Mouse (Mus musculus) heart, adult 9 months (tissue): ENCODE measurements around the gene Pprc1.

ENCODE experiments used
- DNase-seq, 2 experiments: peaks; one replicate each; pipeline ENCODE4 v3.0.0; 2022; ENCODE audit warnings: low spot score in 2 of 2

Pprc1 gene

DNA sequence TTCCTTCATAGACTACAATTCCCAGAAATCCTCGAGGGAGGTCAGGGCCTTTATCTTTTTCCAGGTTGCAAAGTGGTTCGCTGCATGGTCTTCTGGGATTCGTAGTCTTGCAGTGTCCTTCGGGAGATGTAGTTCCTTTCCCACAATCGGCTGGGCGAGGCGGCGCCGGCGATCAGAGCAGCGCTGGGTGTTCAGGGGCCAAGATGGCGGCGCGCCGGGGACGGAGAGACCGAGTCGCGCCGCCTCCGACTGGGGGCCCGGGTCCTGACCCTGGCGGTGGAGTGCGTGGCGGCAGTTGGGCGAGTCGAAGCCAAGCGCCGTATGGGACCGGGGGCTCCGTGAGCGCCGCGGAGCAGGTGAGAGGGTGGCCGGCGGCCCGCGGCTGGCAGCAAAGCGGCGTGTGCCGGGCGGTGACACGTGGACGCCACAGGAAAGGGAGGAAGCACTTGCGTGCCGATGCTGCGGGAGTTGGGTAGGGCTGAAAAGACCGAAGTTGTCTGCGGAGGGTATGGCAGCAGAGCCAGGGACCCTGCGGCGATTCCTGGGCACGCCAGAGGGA is 11.8 kb downstream of the Pprc1 start:
- DNase-seq = peak; percentile 96 to 97

- DNase-seq = peak; percentile 80 to 86
Observed at GRCm38 (mm10) chr19:46056947-46057607, 12.4 kb downstream of the Pprc1 start.

DNA sequence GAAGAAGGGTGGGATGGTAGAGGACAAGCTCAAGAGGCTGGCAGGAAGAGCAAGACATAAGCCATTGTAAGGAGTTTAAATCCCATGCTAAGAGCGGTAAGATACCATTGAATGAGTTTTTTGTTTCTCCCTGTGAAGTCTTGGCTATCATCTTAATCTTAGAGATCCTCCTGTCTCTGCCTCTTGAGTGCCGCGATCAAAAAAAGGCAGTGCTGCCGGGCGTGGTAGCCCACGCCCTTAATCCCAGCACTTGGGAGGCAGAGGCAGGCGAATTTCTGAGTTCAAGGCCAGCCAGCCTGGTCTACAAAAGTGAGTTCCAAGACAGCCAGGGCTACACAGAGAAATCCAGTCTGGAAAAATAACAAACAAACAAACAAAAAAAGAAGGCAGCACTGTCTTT is 13.8 kb downstream of the Pprc1 start:
- DNase-seq = no peak

DNA sequence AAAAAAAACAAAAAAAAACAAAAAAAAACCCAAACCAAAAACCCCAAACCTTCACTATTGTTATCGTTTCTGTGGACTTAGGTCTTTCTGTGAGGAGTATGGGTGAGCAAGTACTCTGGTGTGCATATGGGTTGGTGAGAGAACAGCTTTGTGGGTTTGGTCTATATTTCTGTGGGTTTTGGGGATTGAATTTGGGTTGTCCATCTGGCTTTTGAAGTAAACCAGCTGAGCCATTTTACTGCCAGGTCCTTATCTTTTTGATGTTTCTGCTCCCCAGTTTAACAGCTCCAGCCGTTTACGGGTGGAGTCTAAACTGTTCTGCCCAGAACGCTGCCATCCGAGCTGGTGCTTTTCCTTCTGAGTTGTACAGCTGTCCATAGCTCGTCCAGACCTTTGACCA is 16.2 kb downstream of the Pprc1 start:
- no peak for DNase-seq

DNA sequence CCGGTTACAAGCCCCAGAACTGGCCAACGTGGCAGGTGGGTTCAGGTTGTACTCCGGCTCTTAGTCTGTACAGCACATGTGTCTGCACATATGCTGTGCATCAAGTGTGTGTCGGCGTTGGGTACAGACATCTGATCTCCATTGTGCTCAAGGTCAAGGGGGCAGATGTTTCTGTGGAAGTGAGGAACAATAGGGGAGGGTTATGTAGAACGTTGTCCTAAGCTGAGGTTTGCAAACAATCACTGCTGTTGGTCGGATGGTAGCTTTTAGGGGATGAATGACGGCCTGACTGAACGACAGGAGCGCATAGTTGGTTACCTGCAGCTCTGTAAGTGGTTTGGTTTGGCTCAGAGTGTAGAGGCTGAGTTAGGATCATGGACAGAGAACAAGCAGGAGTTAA is 23.4 kb downstream of the Pprc1 start:
- no peak for DNase-seq

DNA sequence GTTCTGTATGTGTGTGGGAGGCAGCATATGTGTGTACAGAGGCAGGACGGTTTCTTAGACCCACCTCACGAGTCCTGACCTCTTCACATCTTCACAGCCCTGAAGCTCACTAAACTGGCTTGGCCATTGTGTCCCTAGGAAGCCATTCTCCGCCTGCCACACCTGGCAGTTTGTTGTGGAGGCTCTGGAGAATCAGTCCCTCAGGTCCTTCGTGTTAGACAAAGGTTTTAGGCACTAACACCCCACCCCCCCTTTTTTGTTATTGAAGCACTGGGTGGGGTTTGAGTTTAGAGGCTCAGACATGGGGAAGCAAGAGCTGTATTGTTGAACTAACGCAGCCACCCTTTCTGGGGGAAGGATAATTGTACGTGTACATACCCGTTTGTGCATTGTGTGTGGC is 28.6 kb downstream of the Pprc1 start:
- no peak for DNase-seq

- DNase-seq = no peak
Observed at GRCm38 (mm10) chr19:46074266-46074665, 29.6 kb downstream of the Pprc1 start.

GRCm38 (mm10) chr19:46075616-46076607 is 31.2 kb downstream of the Pprc1 start, which contains the start of gene Nolc1:
Gene Nolc1 (plus strand): TSS chr19:46075863.
- peak; percentile 99 for DNase-seq

DNA sequence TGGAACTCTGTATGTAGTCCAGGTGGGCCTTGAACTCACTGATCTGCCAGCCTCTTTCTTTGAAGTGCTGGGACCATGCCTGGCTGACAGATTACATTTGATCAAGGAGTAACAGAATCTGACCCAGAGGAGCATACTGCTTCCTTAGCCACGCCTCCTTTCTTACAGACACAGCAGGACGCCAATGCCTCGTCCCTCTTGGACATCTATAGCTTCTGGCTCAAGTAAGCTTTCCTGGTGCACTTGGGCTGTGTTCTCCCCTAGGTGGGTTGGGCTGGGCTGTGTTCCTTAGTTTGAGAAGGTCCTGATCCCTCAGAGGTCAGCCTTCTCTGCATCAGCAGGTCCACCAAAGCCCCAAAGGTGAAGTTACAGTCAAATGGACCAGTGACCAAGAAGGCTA is 33.8 kb downstream of the Pprc1 start:
- no peak for DNase-seq

DNA sequence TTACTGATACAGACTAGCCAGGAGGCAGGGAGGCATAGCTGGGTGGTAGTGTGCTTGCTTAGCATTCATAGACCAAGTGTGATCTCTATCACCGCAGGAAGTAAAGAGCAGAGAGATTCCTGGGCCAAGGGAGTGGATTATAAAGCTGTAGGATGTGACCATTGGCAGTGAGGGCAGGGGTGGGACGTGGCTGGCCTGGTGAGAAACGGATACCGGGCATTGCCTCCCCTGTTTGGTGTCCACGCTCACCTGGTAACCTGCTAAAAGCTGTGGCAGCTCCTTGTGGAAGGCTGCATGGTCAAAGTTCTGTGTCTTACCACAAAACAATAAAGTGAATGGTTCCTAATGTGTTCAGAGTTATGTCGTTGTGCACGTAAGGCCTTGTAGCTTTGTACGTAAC is 40.5 kb downstream of the Pprc1 start:
- DNase-seq = no peak

DNA sequence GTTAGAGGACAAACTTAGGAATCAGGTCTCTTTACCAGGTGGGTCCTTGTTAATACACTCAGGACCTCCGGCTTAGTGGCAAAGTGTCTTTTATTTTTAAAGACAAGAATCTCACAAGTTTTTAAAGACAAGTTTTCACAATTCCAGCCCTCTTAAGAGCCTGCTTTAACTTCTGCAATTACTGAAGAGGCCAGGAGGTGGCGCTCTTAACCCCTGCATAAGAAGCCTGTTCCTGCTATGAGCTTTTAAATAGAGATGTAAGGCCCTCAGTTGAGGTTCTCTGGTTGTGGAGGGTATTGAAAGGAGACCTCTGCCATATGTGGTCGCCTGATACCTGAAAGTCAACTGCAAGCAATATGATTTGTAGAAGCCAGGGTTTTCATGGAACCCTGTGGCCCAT is 41.7 kb downstream of the Pprc1 start:
- DNase-seq = peak in 1 of 2 experiments; percentile 21

GRCm38 (mm10) chr19:46087871-46088270 is 43.2 kb downstream of the Pprc1 start:
- DNase-seq = peak; percentile 23 to 39

GRCm38 (mm10) chr19:46091641-46092040 is 47.0 kb downstream of the Pprc1 start:
- DNase-seq = no peak

DNA sequence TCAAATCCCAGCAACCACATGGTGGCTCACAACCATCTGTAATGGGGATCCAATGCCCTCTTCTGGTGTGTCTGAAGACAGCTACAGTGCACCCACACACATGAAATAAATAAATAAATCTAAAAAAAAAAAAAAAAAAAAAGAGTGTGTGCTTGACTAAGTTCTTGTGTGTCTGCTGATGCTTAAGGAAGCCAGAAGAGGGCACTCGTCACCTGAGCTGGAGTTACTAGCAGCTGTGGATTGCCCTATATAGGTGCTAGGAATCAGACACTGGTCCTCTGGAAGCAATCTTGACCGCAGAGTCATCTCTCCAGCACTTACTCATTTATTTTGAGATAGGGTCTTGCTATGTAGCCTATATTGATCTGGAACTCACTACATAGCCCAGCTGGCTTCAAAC is 49.5 kb downstream of the Pprc1 start:
- no peak for DNase-seq

- DNase-seq = no peak
Observed at GRCm38 (mm10) chr19:46095291-46095690, 50.6 kb downstream of the Pprc1 start.

DNA sequence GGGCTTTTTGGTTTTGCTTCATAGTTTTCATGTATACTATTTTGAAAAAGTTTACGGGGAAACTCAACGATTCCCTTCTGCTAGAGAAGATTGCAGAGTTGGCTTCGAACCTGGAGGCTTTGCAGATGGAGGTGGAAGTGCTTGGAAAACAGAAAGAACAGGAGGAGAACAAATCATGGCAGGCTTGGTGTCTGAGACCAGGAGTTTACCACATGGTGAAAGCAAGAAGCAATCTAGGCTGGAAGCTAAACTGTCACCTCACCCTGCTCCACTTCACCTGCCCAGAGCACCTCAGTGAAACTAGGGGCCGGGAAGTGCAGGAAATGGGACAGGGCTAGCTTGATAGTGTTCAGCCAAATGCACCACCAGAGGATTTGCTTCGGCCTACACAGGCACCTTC is 51.7 kb downstream of the Pprc1 start:
- no peak for DNase-seq

DNA sequence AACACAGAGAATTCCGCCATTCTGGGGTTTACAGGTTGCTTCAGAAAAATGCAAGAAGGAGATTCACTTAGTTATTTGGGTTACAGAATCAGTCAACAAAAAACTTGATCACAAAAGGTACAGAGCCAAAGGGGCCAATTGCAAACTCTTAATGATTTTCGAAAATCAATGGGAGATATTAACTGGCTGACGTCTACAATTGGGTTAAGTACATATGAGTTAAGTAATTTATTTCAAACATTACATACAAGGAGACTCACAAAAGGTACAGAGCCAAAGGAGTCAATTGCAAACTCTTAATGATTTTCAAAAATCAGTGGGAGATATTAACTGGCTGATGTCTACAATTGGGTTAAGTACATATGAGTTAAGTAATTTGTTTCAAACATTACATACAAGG is 54.9 kb downstream of the Pprc1 start:
- no peak for DNase-seq

- DNase-seq = no peak
Observed at GRCm38 (mm10) chr19:46103437-46104186, 58.9 kb downstream of the Pprc1 start.

DNA sequence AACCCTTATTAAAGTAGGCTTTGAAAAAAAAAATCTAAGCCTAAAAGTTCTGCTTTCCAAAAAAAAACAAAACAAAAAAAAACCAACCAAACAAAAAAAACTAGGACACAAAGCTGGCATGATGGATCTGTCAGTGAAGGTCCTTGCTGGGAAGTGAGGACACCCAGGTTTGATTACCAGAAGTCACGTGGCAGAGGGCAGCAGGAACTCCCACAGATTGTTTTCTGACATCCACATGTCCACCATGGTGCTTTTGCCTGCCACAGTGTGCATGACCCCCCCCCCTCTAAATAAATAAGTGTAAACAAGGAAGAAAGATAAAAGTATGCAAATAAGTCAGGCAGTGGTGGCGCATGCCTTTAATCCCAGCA is 59.5 kb downstream of the Pprc1 start:
- DNase-seq = no peak

DNA sequence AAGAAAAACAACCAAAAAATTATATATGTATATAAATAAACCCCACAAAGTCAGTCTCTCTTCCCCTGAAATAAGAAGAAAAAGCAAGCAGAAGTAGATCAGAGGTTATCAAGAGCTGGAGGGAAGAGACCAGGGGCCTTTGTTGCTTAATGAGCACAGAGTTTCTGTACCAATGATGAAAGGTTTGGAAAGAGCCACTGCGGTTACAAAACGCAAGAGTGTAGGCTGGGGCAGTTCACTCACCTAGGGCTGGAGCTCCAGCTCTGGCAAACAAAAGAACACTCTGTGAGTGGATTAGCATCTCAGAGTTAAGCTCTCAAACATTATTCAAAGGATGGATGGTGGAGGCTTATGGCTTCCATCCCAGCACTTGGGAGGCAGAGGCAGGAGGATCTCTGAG is 65.5 kb downstream of the Pprc1 start:
- DNase-seq = no peak

GRCm38 (mm10) chr19:46110781-46111180 is 66.1 kb downstream of the Pprc1 start:
- DNase-seq = no peak

DNA sequence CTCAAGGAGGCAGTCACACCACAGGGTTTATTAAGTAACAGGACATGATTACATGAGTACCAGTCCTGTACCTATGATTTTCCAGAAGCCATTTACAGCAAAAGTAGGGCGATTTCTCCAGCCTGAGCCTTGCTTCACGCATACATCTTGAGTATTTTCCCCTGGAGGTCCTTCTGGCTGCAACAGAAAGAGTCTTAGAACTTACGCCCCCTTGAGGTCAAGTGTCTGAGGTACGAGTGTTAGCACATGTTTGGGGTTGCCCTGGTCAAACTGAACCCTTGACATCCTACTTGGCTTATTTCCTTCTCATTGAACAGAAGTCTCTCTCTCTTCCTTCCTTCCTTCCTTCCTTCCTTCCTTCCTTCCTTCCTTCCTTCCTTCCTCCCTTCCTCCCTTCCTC is 69.9 kb downstream of the Pprc1 start:
- DNase-seq = no peak
